Comparison of ENCODE assay signal across 9 mouse cellular contexts in the genomic region with DNA sequence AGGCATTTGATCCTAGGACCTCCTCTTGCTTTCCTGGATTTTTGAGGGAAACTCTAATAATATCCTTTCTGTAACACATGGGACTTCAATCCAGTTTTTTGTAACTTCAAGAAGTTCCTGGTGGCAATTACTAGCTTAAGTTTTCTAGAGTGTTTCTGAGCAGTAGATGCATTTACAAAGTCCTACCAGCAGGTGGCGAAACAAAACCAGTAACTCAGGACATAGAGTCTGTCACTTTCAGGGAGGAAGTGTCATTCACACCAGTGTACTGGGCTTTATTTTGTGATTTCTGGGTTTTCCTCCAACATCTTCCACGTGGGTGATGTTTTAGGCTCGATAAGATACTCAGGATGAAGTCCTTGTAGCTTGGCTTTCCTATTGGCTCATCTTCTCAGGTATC.
DNase-seq lines count a peak whose midpoint lies in the region; ATAC-seq and TF ChIP-seq lines count a peak whose summit lies in the region.
"Had no signal": no experiment of that assay in that cellular context is flagged by ENCODE, and none has a peak within 500 bp of the region (broad histone marks: within the 10 kb centered on the region; RNA-seq: fewer than 3 reads in every experiment).

No protein-coding gene starts in this region.

- 0 out of 2 replicates have a peak, but pooled peaks have one; percentile 56 for ATAC-seq in monocyte, adult 5-6 weeks (replicated peaks; ENCODE audit: insufficient number of reproducible peaks, low FRiP score, low TSS enrichment, poor library complexity, severe bottlenecking)

- intact Hi-C loops in heart, postnatal 36 days (cut with DNase I), result loop anchor here (1.0 to 10.0 kb wide), 2 partner anchors 150 to 1373 kb away; no protein-coding TSS in a partner anchor

- DNase-seq in heart, adult 8-10 months (ENCODE audit: low spot score), result peak; percentile 19
- DNase-seq in heart, postnatal 36 days, result no peak
- DNase-seq in urinary bladder, postnatal 14 days (ENCODE audit: low spot score), result peak; percentile 31
- no peak for DNase-seq in urinary bladder, postnatal 10 days (ENCODE audit: low spot score)
- peak; percentile 30 for DNase-seq in cerebellum, adult 9-10 months
- DNase-seq in layer of hippocampus, adult 2 months (ENCODE audit: low spot score in 2 of 2), result peak; percentile 37 to 61
- no peak for DNase-seq in gastrocnemius, postnatal 4 days (ENCODE audit: low spot score in 2 of 2)

- H3K4me3 ChIP-seq in layer of hippocampus, adult 2 months, result no peak overlapping the region
- H3K4me3 ChIP-seq: limb, embryonic 12.5 days had no signal

- no peak overlapping the region for H3K27ac ChIP-seq in layer of hippocampus, adult 2 months
- H3K27ac ChIP-seq: limb, embryonic 12.5 days had no signal

- peak; percentile 87 for TF ChIP-seq CTCF in layer of hippocampus, adult 2 months (conservative IDR thresholded peaks at IDR 0.05)

Comparison
In these comparisons a context has a peak if more than half of its experiments do, and no peak if none do; other contexts are left out.
1. DNase-seq: peak in heart, adult 8-10 months (single experiment), urinary bladder, postnatal 14 days (single experiment), cerebellum, adult 9-10 months (single experiment) and layer of hippocampus, adult 2 months (2 of 2); none in heart, postnatal 36 days (0 of 2), urinary bladder, postnatal 10 days (single experiment) and gastrocnemius, postnatal 4 days (0 of 2).